Mouse (Mus musculus): ENCODE measurements at regions not wholly inside any gene's neighbourhood (a gene's known extent, or its start where the extent isn't known, plus 50 kb on each side); places are given as distances from the start of the nearest gene placed in this dataset.

DNA sequence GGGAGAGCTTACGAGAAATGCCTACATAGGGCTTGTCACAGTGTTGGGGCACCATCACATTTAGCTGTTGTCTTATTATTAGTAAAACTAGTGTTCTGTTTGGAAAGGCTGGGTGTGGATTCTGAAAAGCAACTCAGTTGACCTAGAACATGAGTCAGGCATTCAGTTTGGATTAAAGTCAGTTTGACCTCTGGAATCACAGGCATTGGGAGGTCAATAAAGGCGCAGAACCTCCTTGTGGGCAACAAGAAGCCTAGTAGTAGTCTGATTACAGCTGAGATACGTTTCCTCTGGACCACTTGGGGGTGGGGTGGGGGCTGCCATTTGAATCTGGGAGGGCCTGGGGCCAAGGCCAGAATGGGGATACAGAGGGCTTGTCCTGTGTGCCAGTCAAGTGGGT, 52.1 kb upstream of the Map3k1 start:
- H3K4me1 ChIP-seq (ENCODE audit: control insufficient read depth, insufficient read depth, low read length), result no peaks in the 10 kb centered on the region
- H3K27ac ChIP-seq (ENCODE audit: insufficient read depth, low read depth, low read length), result no peak overlapping the region
- no peak for TF ChIP-seq POLR2A (IDR thresholded peaks at IDR 0.05; ENCODE audit: borderline replicate concordance, low read depth, low read length)
- no peak for TF ChIP-seq CTCF (IDR thresholded peaks at IDR 0.05; ENCODE audit: low read depth, low read length)
- no peak overlapping the region for H3K4me3 ChIP-seq (ENCODE audit: insufficient read depth, low read length)

DNA sequence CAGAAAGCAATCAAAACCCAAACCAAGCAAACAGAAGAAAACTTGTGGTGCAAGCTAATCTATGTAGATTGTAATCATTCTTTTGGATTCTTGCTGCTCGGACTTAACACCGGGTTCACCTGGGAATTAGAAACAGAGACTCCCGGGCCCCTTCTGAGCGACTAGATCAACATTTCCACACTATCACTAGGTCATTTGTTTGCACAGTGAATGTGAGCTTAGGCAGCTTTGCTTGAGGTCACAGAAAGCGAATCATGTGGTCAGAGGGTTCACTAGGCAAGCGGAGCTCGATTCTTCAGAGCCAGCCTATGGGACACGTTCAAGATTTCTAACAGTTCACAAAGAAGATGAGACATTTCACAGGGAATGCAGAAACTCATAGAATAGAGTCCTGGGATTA, 53.5 kb upstream of the Map3k1 start:
- peaks cover 5% of the 10 kb centered on the region for H3K4me1 ChIP-seq (ENCODE audit: control insufficient read depth, insufficient read depth, low read length)
- no peak for TF ChIP-seq CTCF (IDR thresholded peaks at IDR 0.05; ENCODE audit: low read depth, low read length)
- TF ChIP-seq POLR2A (IDR thresholded peaks at IDR 0.05; ENCODE audit: borderline replicate concordance, low read depth, low read length), result no peak
- H3K4me3 ChIP-seq (ENCODE audit: insufficient read depth, low read length), result no peak overlapping the region
- H3K27ac ChIP-seq (ENCODE audit: insufficient read depth, low read depth, low read length), result no peak overlapping the region

- H3K27ac ChIP-seq (ENCODE audit: insufficient read depth, low read depth, low read length), result no peak overlapping the region
- H3K4me1 ChIP-seq (ENCODE audit: control insufficient read depth, insufficient read depth, low read length), result peaks cover 26% of the 10 kb centered on the region
- no peak for TF ChIP-seq CTCF (IDR thresholded peaks at IDR 0.05; ENCODE audit: low read depth, low read length)
- TF ChIP-seq POLR2A (IDR thresholded peaks at IDR 0.05; ENCODE audit: borderline replicate concordance, low read depth, low read length), result no peak
- no peak overlapping the region for H3K4me3 ChIP-seq (ENCODE audit: insufficient read depth, low read length)
These were observed 57.2 kb upstream of the Map3k1 start for GRCm38 (mm10) chr13:111865956-111866355.

- Histone ChIP-seq H3K4me1 (ENCODE audit: control insufficient read depth, insufficient read depth, low read length) (peaks cover 26% of the 10 kb centered on the region), H3K27ac (ENCODE audit: insufficient read depth, low read depth, low read length) (peak overlapping the region; percentile 95), H3K4me3 (ENCODE audit: insufficient read depth, low read length) (no peak overlapping the region)
- TF ChIP-seq POLR2A (IDR thresholded peaks at IDR 0.05; ENCODE audit: borderline replicate concordance, low read depth, low read length) (no peak), CTCF (IDR thresholded peaks at IDR 0.05; ENCODE audit: low read depth, low read length) (no peak)
These were observed 58.5 kb upstream of the Map3k1 start for GRCm38 (mm10) chr13:111867261-111867660.

GRCm38 (mm10) chr13:111867763-111868725, 59.3 kb upstream of the Map3k1 start:
- TF ChIP-seq CTCF (IDR thresholded peaks at IDR 0.05; ENCODE audit: low read depth, low read length), result no peak
- TF ChIP-seq POLR2A (IDR thresholded peaks at IDR 0.05; ENCODE audit: borderline replicate concordance, low read depth, low read length), result no peak
- peak overlapping the region; percentile 53 for H3K4me3 ChIP-seq (ENCODE audit: insufficient read depth, low read length)
- H3K27ac ChIP-seq (ENCODE audit: insufficient read depth, low read depth, low read length), result peak overlapping the region; percentile 95
- H3K4me1 ChIP-seq (ENCODE audit: control insufficient read depth, insufficient read depth, low read length), result peaks cover 26% of the 10 kb centered on the region

DNA sequence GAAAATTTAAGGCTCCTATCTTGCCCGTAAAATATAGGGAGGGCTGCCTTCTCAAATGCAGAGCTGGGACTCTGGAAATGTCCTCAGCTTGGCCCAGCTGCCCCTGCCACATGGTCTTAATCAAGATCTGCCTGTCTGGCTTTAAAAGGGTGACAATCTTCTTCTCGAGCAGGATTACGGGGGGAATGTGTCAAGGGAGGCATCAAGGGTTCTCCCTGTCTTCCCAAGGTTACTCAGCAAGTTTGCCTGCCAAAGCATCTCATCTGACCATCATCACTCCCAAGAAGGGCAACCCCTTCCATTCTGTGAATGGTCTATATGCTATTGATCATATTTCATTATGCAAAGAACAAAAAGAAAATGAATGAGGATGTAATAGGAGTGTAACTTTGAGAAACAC, 60.2 kb upstream of the Map3k1 start:
- no peak overlapping the region for H3K4me3 ChIP-seq (ENCODE audit: insufficient read depth, low read length)
- peak overlapping the region; percentile 17; the same call in 1 of the 2 replicates for H3K27ac ChIP-seq (ENCODE audit: insufficient read depth, low read depth, low read length)
- H3K4me1 ChIP-seq (ENCODE audit: control insufficient read depth, insufficient read depth, low read length), result peaks cover 26% of the 10 kb centered on the region
- TF ChIP-seq POLR2A (IDR thresholded peaks at IDR 0.05; ENCODE audit: borderline replicate concordance, low read depth, low read length), result no peak
- TF ChIP-seq CTCF (IDR thresholded peaks at IDR 0.05; ENCODE audit: low read depth, low read length), result no peak

- peaks cover 26% of the 10 kb centered on the region for H3K4me1 ChIP-seq (ENCODE audit: control insufficient read depth, insufficient read depth, low read length)
- no peak overlapping the region for H3K4me3 ChIP-seq (ENCODE audit: insufficient read depth, low read length)
- H3K27ac ChIP-seq (ENCODE audit: insufficient read depth, low read depth, low read length), result no peak overlapping the region
- TF ChIP-seq POLR2A (IDR thresholded peaks at IDR 0.05; ENCODE audit: borderline replicate concordance, low read depth, low read length) (no peak), CTCF (IDR thresholded peaks at IDR 0.05; ENCODE audit: low read depth, low read length) (no peak)
These were observed 61.1 kb upstream of the Map3k1 start for GRCm38 (mm10) chr13:111869771-111870437.

DNA sequence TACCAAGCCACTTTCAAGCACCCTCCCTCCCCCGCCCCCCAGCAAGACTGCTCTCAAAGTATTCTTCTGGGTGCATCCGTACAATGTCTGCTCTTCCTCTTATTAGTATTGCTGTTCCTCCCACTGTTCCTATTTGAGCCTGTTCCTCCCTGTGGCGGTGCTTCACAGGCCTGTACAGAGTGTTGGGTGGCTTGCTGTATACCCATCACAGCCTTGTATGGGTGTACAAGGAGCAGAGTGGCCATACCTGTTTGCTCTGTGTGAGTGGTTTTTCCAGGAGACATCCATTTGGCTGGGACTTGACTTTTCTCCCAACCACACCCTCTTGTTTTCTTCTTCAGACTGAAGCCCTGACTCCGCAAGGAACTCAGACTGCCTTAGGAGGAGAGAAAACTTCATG, 61.7 kb upstream of the Map3k1 start:
- TF ChIP-seq CTCF (IDR thresholded peaks at IDR 0.05; ENCODE audit: low read depth, low read length), result no peak
- no peak for TF ChIP-seq POLR2A (IDR thresholded peaks at IDR 0.05; ENCODE audit: borderline replicate concordance, low read depth, low read length)
- no peak overlapping the region for H3K4me3 ChIP-seq (ENCODE audit: insufficient read depth, low read length)

GRCm38 (mm10) chr13:111871672-111872410, 63.0 kb upstream of the Map3k1 start:
- Histone ChIP-seq H3K4me3 (ENCODE audit: insufficient read depth, low read length) (no peak overlapping the region), H3K27ac (ENCODE audit: insufficient read depth, low read depth, low read length) (no peak overlapping the region)

More for the DNA sequence above, 61.7 kb upstream of the Map3k1 start:
- peaks cover 26% of the 10 kb centered on the region for H3K4me1 ChIP-seq (ENCODE audit: control insufficient read depth, insufficient read depth, low read length)
- no peak overlapping the region for H3K27ac ChIP-seq (ENCODE audit: insufficient read depth, low read depth, low read length)

More at GRCm38 (mm10) chr13:111871672-111872410, 63.0 kb upstream of the Map3k1 start:
- H3K4me1 ChIP-seq (ENCODE audit: control insufficient read depth, insufficient read depth, low read length), result peaks cover 26% of the 10 kb centered on the region
- TF ChIP-seq POLR2A (IDR thresholded peaks at IDR 0.05; ENCODE audit: borderline replicate concordance, low read depth, low read length), result no peak
- TF ChIP-seq CTCF (IDR thresholded peaks at IDR 0.05; ENCODE audit: low read depth, low read length), result no peak
